Mouse (Mus musculus): ENCODE measurements around the gene Pla2g15. TPM values are rescaled to one million over a fixed set of nuclear protein-coding genes. Genes with fewer than 3 reads are reported as not detected.

Pla2g15 gene
- 7.1 and 7.7 TPM in 2 replicates for polyA plus RNA-seq (2015; fragmentation: Nextera tagmentation; extraction: Ambion mirVana)

DNA sequence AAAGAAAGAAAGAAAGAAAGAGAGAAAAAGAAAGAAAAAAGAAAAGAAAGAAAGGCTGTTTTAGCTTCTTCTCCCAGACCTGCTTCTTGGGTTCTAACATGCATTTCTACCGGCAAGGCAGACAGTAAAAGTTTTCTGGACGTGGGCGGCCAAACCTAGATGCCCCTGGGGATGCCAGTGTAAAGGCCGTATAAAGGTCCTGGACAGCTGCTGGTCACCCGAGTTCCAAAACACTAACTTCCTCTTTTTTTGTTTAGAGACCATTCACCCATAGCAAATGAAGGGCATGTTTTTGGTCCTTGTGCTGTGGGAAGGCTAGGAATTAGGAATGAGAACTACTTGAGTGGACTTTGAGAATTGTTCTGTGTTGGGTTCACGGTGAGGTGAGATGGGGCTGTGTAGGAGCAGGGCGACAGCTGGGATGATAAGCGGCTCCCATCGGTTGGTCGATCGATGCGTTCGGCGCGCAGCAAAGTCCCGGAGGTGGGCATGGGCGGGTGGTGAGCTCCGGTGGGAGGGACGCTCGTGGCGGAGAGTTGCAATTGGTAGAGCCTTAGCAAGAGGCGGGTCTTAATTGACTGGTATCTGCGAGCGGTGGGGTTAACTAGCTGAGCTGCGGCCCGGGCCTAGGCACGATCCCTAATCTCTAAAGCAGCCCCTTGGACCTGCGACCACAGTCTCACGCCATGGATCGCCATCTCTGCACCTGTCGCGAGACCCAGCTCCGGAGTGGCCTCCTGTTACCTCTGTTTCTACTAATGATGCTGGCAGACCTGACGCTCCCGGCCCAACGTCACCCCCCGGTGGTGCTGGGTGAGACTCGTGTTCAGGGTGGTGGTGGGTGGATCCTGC lies at the start of gene Pla2g15:
Gene Pla2g15 (plus strand): TSS at position 599 of the 852 bp plus-strand sequence.

DNA sequence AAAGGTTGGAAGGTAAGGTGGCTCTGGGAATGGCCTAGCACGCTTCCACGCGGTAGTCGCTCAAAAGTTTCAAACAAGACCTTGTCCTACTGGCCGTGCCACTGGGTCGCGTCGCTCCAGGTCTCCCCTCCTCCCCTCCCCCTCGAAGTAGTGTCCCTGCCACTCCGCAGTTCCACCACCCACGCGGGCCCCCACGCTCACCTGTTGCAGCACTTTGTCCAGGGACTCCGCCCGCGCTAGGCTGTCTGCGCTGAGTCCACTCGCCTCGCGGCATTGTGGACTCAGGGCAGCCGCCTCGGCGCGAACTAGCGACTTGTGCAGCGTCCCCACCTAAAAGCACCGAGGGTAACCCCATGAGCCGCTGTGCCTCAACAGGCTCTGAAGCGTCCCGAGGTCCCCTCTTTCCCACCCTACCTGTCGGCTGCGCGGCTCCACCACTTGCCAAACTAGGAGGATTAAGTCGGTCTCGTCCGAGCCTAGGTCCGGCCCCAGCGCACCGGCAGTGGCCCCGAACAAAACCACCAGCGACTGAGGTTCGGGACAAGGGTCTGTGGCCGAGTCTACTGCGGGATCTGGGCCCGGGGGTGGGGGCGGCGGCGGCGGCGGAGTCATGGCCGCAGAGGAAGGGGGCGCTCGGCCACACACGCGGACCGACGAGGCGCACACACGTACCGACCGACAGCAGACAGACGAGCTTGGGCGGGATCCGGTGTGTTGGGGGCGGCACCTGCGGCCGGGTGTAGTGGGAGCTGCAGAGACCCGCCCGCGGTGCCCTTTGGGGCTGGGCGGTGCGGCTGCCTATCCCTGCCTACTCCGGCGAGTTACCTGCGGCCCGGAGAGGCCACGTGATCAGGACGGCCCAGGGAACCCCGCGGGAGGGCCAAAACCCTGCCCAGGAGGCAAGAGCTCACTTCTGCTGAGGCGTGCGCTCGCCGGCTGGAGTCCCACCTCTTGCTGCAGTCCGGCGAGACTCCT lies 13.8 kb upstream of the Pla2g15 start, which contains the start of gene Esrp2:
Gene Esrp2 (minus strand): TSS at position 819 of the 975 bp plus-strand sequence.

DNA sequence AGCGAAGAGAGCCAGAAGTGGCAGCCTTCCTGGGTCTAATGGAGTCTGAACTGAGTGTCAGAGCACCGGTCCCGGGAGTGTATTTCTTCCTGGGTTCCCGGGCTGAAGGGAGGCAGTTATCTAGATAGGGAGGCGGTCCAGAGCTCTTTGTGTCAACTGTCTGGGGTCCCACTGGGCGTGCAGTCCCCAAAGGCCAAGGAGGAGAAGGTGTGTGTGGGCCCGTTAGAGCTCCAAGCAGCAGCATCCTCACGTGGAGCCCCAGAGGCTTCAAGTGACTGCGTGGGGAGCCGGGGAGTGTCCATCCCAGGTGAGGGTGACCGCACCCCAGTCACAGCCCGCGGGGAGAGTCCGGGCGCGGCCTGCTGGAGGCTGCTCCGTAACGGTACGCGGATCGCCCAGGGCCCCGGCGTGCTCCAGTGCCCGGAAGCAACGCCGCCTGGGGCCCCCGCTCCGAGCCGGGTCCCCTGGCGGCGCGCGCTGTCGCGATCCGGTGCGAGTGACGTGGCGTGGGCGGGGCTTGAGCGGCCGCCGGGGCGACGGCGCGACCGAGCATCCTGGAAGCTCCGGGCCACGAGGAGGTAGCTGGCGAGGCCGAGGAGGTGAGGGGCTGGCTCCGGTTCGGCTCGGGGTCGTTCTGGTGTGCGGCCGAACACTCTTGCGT lies 18.3 kb downstream of the Pla2g15 start, which contains the start of gene Slc7a6:
Gene Slc7a6 (plus strand): TSS at position 502 of the 661 bp plus-strand sequence.

DNA sequence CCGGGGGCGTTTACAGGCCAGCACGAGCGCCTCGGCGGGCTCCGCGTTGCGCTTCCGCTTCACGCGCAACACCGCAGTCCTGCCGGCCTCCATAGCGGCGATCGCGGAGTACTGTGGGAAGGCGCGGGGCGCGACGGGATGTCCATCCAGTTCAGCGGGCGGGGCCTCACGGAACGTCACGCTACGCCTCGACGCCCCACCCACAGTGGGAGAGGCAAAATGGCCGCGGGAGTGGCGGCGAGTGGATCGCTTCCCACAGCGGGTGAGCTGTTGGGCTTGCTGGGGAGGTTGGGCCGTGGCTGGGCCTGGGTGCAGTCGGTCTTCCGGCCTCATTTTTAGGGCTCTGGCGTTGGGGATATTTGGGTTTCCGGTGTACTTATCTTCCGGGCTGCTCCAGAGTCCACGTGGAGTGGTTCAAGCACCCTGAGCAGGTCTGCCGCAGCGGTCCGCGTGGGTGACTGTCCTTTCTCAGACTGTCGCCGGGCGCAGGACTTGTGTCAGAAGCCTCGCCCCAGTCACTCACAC lies 60.7 kb downstream of the Pla2g15 start, which contains the start of the genes Slc7a6os and Prmt7:
Gene Slc7a6os (minus strand): TSS at position 115 of the 525 bp plus-strand sequence.
Gene Prmt7 (plus strand): TSS at position 116 of the 525 bp plus-strand sequence.

Other genes with a start within 250 kb of the Pla2g15 start
- gene Pskh1, start 250.0 kb upstream of the Pla2g15 start, polyA plus RNA-seq (2015; fragmentation: Nextera tagmentation; extraction: Ambion mirVana), result 16.9 and 17.5 TPM in 2 replicates
- 0.40 and 0.55 TPM in 2 replicates for gene Ctrl, start 216.5 kb upstream of the Pla2g15 start, polyA plus RNA-seq (2015; fragmentation: Nextera tagmentation; extraction: Ambion mirVana)
- 41.7 and 50.9 TPM in 2 replicates for gene Psmb10, start 212.0 kb upstream of the Pla2g15 start, polyA plus RNA-seq (2015; fragmentation: Nextera tagmentation; extraction: Ambion mirVana)
- 0.81 and 0.85 TPM in 2 replicates for gene Lcat, start 207.0 kb upstream of the Pla2g15 start, polyA plus RNA-seq (2015; fragmentation: Nextera tagmentation; extraction: Ambion mirVana)
- gene Slc12a4, start 184.3 kb upstream of the Pla2g15 start, polyA plus RNA-seq (2015; fragmentation: Nextera tagmentation; extraction: Ambion mirVana), result 33.0 and 35.3 TPM in 2 replicates
- gene Dpep3, start 171.0 kb upstream of the Pla2g15 start, polyA plus RNA-seq (2015; fragmentation: Nextera tagmentation; extraction: Ambion mirVana), result 0.18 TPM in 1 of 2 replicates, not detected in the other
- gene Dus2, start 159.1 kb upstream of the Pla2g15 start, polyA plus RNA-seq (2015; fragmentation: Nextera tagmentation; extraction: Ambion mirVana), result 12.1 and 13.2 TPM in 2 replicates
- not detected in 2 replicates for gene Dpep2nb, start 144.4 kb upstream of the Pla2g15 start, polyA plus RNA-seq (2015; fragmentation: Nextera tagmentation; extraction: Ambion mirVana)
- gene Ddx28, start 138.5 kb upstream of the Pla2g15 start, polyA plus RNA-seq (2015; fragmentation: Nextera tagmentation; extraction: Ambion mirVana), result 10.4 and 11.0 TPM in 2 replicates
- gene Nfatc3, start 91.6 kb upstream of the Pla2g15 start, polyA plus RNA-seq (2015; fragmentation: Nextera tagmentation; extraction: Ambion mirVana), result 2.9 and 3.2 TPM in 2 replicates
- gene Esrp2, start 13.4 kb upstream of the Pla2g15 start, polyA plus RNA-seq (2015; fragmentation: Nextera tagmentation; extraction: Ambion mirVana), result 39.5 and 40.6 TPM in 2 replicates
- gene Slc7a6, start 18.5 kb downstream of the Pla2g15 start, polyA plus RNA-seq (2015; fragmentation: Nextera tagmentation; extraction: Ambion mirVana), result 53.5 and 58.0 TPM in 2 replicates
- gene Slc7a6os, start 60.5 kb downstream of the Pla2g15 start, polyA plus RNA-seq (2015; fragmentation: Nextera tagmentation; extraction: Ambion mirVana), result 17.1 and 19.3 TPM in 2 replicates
- gene Prmt7, start 60.5 kb downstream of the Pla2g15 start, polyA plus RNA-seq (2015; fragmentation: Nextera tagmentation; extraction: Ambion mirVana), result 20.6 and 20.9 TPM in 2 replicates
- gene Smpd3, start 187.6 kb downstream of the Pla2g15 start, polyA plus RNA-seq (2015; fragmentation: Nextera tagmentation; extraction: Ambion mirVana), result 9.4 and 11.1 TPM in 2 replicates